Mouse (Mus musculus): Measurements from ENCODE around the gene Ccdc13. TPM values are rescaled to one million over a fixed set of nuclear protein-coding genes. Genes with fewer than 3 reads are reported as not detected.

Ccdc13 gene
- polyA plus RNA-seq, 1 experiment from 2014 or later = 0.56 TPM

DNA sequence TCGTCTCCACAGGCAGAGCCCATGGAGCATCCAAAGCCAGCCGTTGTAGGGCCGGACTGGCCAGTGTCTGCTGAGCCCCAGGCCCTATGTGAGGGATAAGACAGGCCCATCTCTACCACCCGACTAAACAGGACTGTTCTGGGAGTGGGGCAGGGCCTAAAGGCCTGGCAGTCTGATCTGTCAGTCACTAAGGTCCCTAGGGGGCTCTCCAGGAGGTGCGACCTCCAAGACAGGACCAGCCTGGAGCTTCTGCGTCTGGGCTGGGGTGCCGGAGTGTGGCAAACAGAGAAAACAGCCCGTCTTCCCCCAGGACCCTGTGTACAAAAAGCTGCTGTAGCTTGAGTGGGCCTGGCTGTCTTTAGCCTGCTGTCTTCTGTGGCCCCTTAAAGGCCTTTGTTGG is 77.5 kb downstream of the Ccdc13 start:
- Histone ChIP-seq H3K36me3 (ENCODE audit: control insufficient read depth, insufficient read depth, low read length) (peaks cover 11% of the 10 kb centered on the region), H3K4me3 (replicated peaks; ENCODE audit: low read length) (no peak overlapping the region), H3K9me3 (replicated peaks; ENCODE audit: control insufficient read depth, low read length) (no peaks in the 10 kb centered on the region), H3K9ac (ENCODE audit: low read length) (no peak overlapping the region), H3K4me1 (ENCODE audit: control insufficient read depth, insufficient read depth, low read length) (peaks cover 19% of the 10 kb centered on the region), H3K4me2 (ENCODE audit: low read depth, low read length) (0 out of 2 replicates have a peak overlapping the region, but pooled peaks have one; percentile 89), H3K27ac (ENCODE audit: low read length) (no peak overlapping the region), H3K27me3 (ENCODE audit: control insufficient read depth, insufficient read depth, low read length) (no peaks in the 10 kb centered on the region)
- 71% methylated on average over 8 of the region's 8 CpGs for WGBS
- ATAC-seq (ENCODE audit: insufficient read depth, low FRiP score) = no peak

DNA sequence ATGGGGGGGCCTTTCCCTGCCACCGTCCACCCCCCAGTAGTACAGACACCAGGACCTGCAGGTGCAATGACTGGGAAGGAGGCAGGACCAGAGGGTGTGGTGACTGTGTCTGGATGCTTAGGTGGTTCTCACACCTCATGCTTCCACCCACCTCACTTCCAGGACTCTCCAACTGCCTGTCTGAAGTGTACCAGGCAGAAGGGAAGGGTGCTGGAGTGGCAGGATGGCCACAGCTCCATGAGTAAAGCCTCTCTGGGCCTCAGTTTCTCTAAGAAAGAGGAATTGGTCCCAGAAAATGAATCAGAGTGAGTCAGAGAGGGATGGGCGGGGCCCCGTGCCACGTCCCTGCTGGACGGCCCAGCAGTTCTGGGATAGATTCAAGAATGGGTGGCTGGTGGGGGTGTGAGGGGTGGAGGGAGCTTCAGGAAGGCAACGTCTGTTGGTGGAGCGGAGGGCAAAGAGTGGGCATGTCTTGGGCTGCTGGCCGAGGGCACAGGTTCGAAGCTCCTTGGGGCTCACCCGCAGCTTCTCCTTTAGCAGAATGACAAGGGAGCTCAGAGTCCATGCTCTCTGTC is 78.1 kb downstream of the Ccdc13 start:
- Histone ChIP-seq H3K9me3 (replicated peaks; ENCODE audit: control insufficient read depth, low read length) (no peaks in the 10 kb centered on the region), H3K27ac (ENCODE audit: low read length) (peak overlapping the region; percentile 90), H3K4me2 (ENCODE audit: low read depth, low read length) (peak overlapping the region; percentile 89), H3K36me3 (ENCODE audit: control insufficient read depth, insufficient read depth, low read length) (peaks cover 13% of the 10 kb centered on the region), H3K27me3 (ENCODE audit: control insufficient read depth, insufficient read depth, low read length) (no peaks in the 10 kb centered on the region), H3K9ac (ENCODE audit: low read length) (peak overlapping the region; percentile 96), H3K4me1 (ENCODE audit: control insufficient read depth, insufficient read depth, low read length) (peaks cover 19% of the 10 kb centered on the region), H3K4me3 (replicated peaks; ENCODE audit: low read length) (peak overlapping the region; percentile 87)
- ATAC-seq (ENCODE audit: insufficient read depth, low FRiP score) = no peak
- 53% methylated on average over 10 of the region's 10 CpGs for WGBS

DNA sequence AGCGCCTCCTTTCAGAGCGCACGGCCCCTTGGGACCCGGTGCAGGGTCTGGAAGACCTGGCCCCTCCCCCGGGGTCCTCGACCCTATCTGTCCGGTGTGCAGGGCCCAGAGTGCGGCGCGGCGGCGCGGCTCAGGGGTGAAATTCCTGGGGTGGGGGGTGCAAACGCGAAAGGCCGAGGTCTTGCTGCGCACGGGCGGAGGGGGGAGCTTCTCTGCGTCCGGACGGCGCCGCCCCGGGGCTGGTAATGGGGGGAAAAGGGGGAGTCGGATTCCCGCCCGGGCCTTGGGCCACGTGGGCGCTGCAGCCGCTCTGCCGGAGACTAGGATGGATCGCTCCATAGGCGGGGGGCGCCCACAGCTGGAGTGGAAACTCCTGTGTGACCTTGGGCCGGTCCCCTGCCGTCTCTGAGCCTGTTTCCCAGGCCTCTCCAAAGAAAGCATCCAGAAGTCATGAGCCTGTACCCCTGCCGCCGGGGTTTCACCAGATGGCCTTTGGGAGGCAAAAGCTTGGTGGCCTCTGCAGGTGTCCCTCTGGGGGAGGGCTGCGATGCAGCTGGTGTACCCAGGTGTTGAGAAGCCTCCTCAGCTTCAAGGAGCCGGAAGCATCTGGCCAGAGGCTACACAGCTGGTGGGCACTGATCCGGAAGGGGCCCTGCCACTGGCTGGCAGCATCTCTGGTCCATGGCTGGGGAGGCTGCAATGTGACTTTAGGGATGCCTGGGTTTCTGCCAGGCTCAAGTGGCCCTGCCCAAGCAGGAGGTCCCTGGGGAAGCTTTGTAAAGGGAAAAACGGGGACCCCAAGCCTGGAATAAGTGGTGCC is 78.8 kb downstream of the Ccdc13 start:
- Histone ChIP-seq H3K27me3 (ENCODE audit: control insufficient read depth, insufficient read depth, low read length) (no peaks in the 10 kb centered on the region), H3K4me2 (ENCODE audit: low read depth, low read length) (peak overlapping the region; percentile 89), H3K9me3 (replicated peaks; ENCODE audit: control insufficient read depth, low read length) (no peaks in the 10 kb centered on the region), H3K36me3 (ENCODE audit: control insufficient read depth, insufficient read depth, low read length) (peaks cover 14% of the 10 kb centered on the region), H3K4me3 (replicated peaks; ENCODE audit: low read length) (peak overlapping the region; percentile 87), H3K27ac (ENCODE audit: low read length) (peak overlapping the region; percentile 90), H3K9ac (ENCODE audit: low read length) (peak overlapping the region; percentile 96), H3K4me1 (ENCODE audit: control insufficient read depth, insufficient read depth, low read length) (peaks cover 19% of the 10 kb centered on the region)
- peak; percentile 73 for ATAC-seq (ENCODE audit: insufficient read depth, low FRiP score)
- WGBS = 2% methylated on average over 43 of the region's 43 CpGs

DNA sequence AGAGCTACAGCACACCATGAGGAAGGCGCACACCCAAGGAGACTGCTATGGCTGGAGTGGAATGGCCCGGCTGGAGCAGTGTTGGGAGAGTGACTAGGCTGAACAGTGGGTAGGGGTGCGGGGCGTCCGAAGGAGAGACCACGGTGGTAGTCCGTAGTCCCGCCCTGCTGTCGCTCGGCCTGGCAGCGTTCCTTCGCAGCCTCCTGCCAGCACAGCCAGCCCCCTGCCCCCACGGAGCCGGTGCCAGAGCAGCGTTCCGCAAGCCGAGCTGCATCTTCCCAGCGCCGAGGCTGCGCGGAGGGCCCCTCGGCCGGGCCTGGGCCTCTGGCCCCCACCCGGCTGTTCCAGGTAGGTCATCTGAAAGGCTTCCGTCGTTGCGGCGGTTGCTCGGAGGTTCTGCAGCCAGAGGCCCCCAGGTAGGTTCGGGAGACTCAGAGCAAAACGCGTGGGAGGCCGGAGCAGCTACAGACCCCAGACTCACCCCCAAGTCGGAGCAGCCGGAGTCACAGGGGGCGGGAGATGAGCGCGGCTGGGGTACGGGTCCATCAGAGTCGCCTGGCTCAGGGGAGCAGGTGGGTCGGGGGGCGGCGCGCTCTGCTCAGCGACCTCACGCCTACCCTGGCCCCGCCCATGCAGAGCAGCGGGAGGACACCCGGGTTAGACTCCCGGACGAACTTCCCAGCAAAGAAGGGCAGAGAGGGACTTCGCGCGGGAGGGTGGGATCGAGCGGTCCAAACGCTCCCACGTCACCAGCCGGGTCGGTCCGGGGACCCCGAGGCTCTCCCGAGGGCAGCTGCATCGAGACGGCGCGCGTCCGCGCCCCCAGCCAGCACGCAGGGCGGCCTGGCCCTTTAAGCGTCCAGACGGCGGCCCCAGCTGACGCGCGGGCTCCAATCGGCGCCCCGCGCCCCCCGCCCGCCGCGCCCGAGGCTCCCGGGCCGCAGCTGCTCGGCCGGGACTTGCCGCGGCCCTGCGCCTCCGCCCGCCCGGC is 79.9 kb downstream of the Ccdc13 start, which contains the start of gene Zfp651:
Gene Zfp651 (plus strand): TSS at position 240 of the 991 bp plus-strand sequence.
- H3K36me3 ChIP-seq (ENCODE audit: control insufficient read depth, insufficient read depth, low read length) = peaks cover 11% of the 10 kb centered on the region
- H3K27me3 ChIP-seq (ENCODE audit: control insufficient read depth, insufficient read depth, low read length) = no peaks in the 10 kb centered on the region
- H3K9ac ChIP-seq (ENCODE audit: low read length) = peak within 1 kb of the TSS; percentile 96
- under 1% methylated on average over 96 of the region's 97 CpGs for WGBS
- peak within 1 kb of the TSS; percentile 89 for H3K4me2 ChIP-seq (ENCODE audit: low read depth, low read length)
- peaks cover 19% of the 10 kb centered on the region for H3K4me1 ChIP-seq (ENCODE audit: control insufficient read depth, insufficient read depth, low read length)
- peak within 1 kb of the TSS; percentile 90 for H3K27ac ChIP-seq (ENCODE audit: low read length)
- ATAC-seq (ENCODE audit: insufficient read depth, low FRiP score) = peak; percentile 84
- H3K4me3 ChIP-seq (replicated peaks; ENCODE audit: low read length) = peak within 1 kb of the TSS; percentile 87
- no peaks in the 10 kb centered on the region for H3K9me3 ChIP-seq (replicated peaks; ENCODE audit: control insufficient read depth, low read length)

DNA sequence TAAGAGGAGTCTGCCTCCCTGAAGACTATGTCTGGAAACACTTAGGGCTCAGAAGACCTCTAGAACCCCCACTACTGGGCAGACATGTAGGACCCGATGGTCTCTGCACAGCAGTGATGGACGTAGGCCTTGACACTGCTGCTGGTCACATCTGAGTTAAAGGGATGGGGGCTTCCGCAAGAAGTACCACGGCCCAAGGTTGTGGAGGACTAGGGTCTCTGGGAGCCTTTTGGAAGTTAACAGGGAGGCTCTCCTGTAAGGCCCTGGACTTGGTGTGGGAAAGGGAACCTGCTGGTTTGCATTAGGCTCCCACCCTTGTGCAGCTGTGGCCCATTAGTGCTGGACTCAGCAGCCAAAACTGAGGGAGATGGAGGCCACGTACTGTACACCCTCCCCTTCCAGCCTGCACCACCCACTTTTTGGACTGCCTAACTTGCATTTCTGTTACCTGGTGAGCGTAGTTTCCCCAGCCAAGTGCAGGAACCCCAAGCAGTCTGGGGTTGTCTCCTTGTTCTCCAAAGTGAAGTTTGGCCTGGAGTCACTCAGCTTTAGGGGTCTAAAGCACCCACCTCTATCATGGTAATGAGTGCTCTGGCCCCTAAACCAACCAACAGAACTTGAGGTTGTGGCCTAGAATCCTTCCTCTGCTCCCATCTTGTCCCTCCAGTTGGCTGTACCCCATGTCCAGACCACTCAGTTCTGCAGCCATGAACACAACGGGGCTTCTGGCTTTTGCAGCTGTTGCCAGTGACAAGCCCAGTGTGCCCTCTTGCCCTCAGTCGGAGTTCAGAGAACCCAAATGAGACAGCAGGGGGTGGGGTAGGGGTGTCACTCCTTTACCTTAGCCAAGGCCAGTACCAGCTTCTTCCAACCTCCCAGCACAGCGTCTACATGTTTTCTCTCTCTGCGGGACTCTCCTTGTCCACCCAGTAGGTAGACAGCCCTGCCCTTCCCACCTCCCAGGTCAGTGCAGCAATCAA is 81.1 kb downstream of the Ccdc13 start:
- Histone ChIP-seq H3K27me3 (ENCODE audit: control insufficient read depth, insufficient read depth, low read length) (no peaks in the 10 kb centered on the region), H3K4me2 (ENCODE audit: low read depth, low read length) (peak overlapping the region; percentile 89), H3K4me1 (ENCODE audit: control insufficient read depth, insufficient read depth, low read length) (peaks cover 19% of the 10 kb centered on the region), H3K9me3 (replicated peaks; ENCODE audit: control insufficient read depth, low read length) (no peaks in the 10 kb centered on the region), H3K9ac (ENCODE audit: low read length) (peak overlapping the region; percentile 96), H3K27ac (ENCODE audit: low read length) (peak overlapping the region; percentile 90), H3K4me3 (replicated peaks; ENCODE audit: low read length) (peak overlapping the region; percentile 87), H3K36me3 (ENCODE audit: control insufficient read depth, insufficient read depth, low read length) (peaks cover 9% of the 10 kb centered on the region; the same call in 1 of the 2 replicates)
- no peak for ATAC-seq (ENCODE audit: insufficient read depth, low FRiP score)
- 46% methylated on average over 10 of the region's 10 CpGs for WGBS

DNA sequence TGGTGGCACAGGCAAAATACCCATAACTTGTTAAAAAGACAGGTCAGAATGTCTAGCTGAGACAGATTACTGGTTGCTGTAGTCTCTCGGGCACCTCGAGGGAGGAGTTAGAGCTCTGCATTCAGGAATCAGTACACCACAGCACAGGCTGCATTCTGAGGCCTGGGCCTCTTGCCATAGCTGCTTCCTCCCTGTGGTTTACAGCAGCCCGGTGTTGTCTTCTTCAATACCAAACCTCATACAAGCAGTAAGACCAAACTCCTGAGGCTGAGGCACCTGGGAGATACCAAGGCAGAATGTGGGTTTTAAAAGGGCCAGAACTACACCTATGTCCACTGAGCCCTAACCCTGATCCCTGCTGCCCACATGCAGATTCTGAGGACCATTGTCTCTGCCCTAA is 81.8 kb downstream of the Ccdc13 start:
- WGBS = 57% methylated on average over 3 of the region's 3 CpGs
- ATAC-seq (ENCODE audit: insufficient read depth, low FRiP score) = no peak
- Histone ChIP-seq H3K9me3 (replicated peaks; ENCODE audit: control insufficient read depth, low read length) (no peaks in the 10 kb centered on the region), H3K4me2 (ENCODE audit: low read depth, low read length) (no peak overlapping the region), H3K9ac (ENCODE audit: low read length) (no peak overlapping the region), H3K27me3 (ENCODE audit: control insufficient read depth, insufficient read depth, low read length) (no peaks in the 10 kb centered on the region), H3K4me3 (replicated peaks; ENCODE audit: low read length) (no peak overlapping the region), H3K36me3 (ENCODE audit: control insufficient read depth, insufficient read depth, low read length) (peaks cover 13% of the 10 kb centered on the region), H3K4me1 (ENCODE audit: control insufficient read depth, insufficient read depth, low read length) (peaks cover 19% of the 10 kb centered on the region), H3K27ac (ENCODE audit: low read length) (peak overlapping the region; percentile 36; the same call in 1 of the 2 replicates)

DNA sequence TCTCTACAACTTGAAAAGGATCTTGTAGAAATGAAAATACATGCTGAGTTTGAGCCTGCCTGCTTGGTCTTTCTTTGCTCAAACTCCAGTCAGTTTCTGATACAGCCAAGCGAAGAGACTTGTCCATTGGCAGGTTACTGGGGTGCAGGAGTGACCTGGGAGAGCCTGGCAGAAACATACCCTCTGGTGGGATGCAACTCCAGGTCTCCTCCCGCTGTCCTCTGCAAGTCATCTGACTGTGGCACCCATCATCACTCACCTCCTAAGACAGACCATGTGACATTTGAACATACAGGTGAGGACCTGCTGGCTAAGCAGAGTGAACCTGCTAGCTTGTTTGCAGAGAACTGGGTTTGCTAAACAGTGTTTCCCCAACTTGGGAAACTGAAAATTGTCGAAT is 82.5 kb downstream of the Ccdc13 start:
- WGBS = 81% methylated on average over 3 of the region's 3 CpGs
- H3K4me2 ChIP-seq (ENCODE audit: low read depth, low read length) = no peak overlapping the region
- peaks cover 18% of the 10 kb centered on the region for H3K36me3 ChIP-seq (ENCODE audit: control insufficient read depth, insufficient read depth, low read length)
- H3K27ac ChIP-seq (ENCODE audit: low read length) = no peak overlapping the region
- peaks cover 19% of the 10 kb centered on the region for H3K4me1 ChIP-seq (ENCODE audit: control insufficient read depth, insufficient read depth, low read length)
- H3K9ac ChIP-seq (ENCODE audit: low read length) = no peak overlapping the region
- H3K4me3 ChIP-seq (replicated peaks; ENCODE audit: low read length) = no peak overlapping the region
- H3K27me3 ChIP-seq (ENCODE audit: control insufficient read depth, insufficient read depth, low read length) = no peaks in the 10 kb centered on the region
- ATAC-seq (ENCODE audit: insufficient read depth, low FRiP score) = no peak
- no peaks in the 10 kb centered on the region for H3K9me3 ChIP-seq (replicated peaks; ENCODE audit: control insufficient read depth, low read length)

DNA sequence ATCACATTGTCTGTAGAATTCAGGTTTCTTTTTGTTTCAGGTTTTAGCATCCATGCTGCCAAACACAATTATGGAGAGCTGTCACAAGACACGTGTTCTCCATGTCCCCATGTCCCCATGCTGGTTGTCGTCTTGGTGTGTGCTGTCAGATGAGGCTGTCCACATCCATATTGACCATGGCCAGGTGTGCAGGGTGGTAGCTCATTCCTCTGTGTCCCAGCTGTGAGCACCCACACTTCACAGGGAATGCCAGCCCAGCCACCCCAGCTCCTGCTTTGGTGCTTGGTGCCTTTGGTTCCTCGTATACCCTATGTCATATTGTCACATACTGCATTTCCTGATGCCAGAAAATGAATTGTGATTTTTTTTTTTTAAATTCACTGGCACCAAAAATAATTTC is 84.6 kb downstream of the Ccdc13 start:
- Histone ChIP-seq H3K9ac (ENCODE audit: low read length) (no peak overlapping the region), H3K27ac (ENCODE audit: low read length) (no peak overlapping the region), H3K9me3 (replicated peaks; ENCODE audit: control insufficient read depth, low read length) (no peaks in the 10 kb centered on the region), H3K4me1 (ENCODE audit: control insufficient read depth, insufficient read depth, low read length) (peaks cover 8% of the 10 kb centered on the region; the same call in 1 of the 2 replicates), H3K4me2 (ENCODE audit: low read depth, low read length) (no peak overlapping the region), H3K4me3 (replicated peaks; ENCODE audit: low read length) (no peak overlapping the region), H3K36me3 (ENCODE audit: control insufficient read depth, insufficient read depth, low read length) (peaks cover 24% of the 10 kb centered on the region), H3K27me3 (ENCODE audit: control insufficient read depth, insufficient read depth, low read length) (no peaks in the 10 kb centered on the region)
- no peak for ATAC-seq (ENCODE audit: insufficient read depth, low FRiP score)
- 87% methylated on average over 3 of the region's 3 CpGs for WGBS
